Mouse (Mus musculus) E14TG2a.4 (cell line): Measurements from ENCODE around the gene Fbxo28.
A peak's percentile ranks its signal among the peaks of the same experiment; 100 is the strongest.

Source experiments
- H3K27me3 ChIP-seq: 2 replicates; pipeline ENCODE4 v1.6.1; 2014; ENCODE audit warnings: low read length, control low read depth; ENCODE audit not compliant: insufficient read depth
- H3K36me3 ChIP-seq: 2 replicates; pipeline ENCODE4 v1.6.1; 2014; ENCODE audit warnings: low read length, control low read depth; ENCODE audit not compliant: insufficient read depth
- H3K4me1 ChIP-seq: replicated peaks from 2 replicates; pipeline ENCODE4 v1.6.1; 2014; ENCODE audit warnings: low read depth, low read length, control low read depth
- H3K4me3 ChIP-seq: replicated peaks from 2 replicates; pipeline ENCODE4 v1.5.1; 2014; ENCODE audit warnings: mild to moderate bottlenecking, low read length
- H3K9me3 ChIP-seq: 2 replicates; pipeline ENCODE4 v1.6.1; 2014; ENCODE audit warnings: low read length, control low read depth
- CTCF ChIP-seq: conservative IDR thresholded peaks from 2 replicates; pipeline ENCODE4 v1.5.1; 2014; ENCODE audit warnings: low read length
- NANOG ChIP-seq: IDR thresholded peaks from 2 replicates; pipeline ENCODE4 v1.6.1; 2014; ENCODE audit warnings: borderline replicate concordance, low read length, mixed read lengths
- POU5F1 ChIP-seq: IDR thresholded peaks from 2 replicates; pipeline ENCODE4 v1.6.1; 2014; ENCODE audit warnings: low read length, borderline replicate concordance

Gene Fbxo28

GRCm38 (mm10) chr1:182377519-182377918 lies 36.1 kb upstream of the Fbxo28 start:
- peaks cover 11% of the 10 kb centered on the region; the same call in 1 of the 2 replicates for H3K27me3 ChIP-seq
- no peak for TF ChIP-seq CTCF
- TF ChIP-seq NANOG, result no peak
- no peak for TF ChIP-seq POU5F1
- no peaks in the 10 kb centered on the region for H3K9me3 ChIP-seq
- no peaks in the 10 kb centered on the region for H3K36me3 ChIP-seq
- H3K4me3 ChIP-seq, result no peak overlapping the region
- no peaks in the 10 kb centered on the region for H3K4me1 ChIP-seq

- Histone ChIP-seq H3K27me3 (peaks cover 11% of the 10 kb centered on the region; the same call in 1 of the 2 replicates), H3K9me3 (no peaks in the 10 kb centered on the region), H3K36me3 (no peaks in the 10 kb centered on the region), H3K4me3 (no peak overlapping the region), H3K4me1 (no peaks in the 10 kb centered on the region)
- TF ChIP-seq NANOG, result no peak
- no peak for TF ChIP-seq POU5F1
- no peak for TF ChIP-seq CTCF
These were observed 35.4 kb upstream of the Fbxo28 start for GRCm38 (mm10) chr1:182376826-182377225.

DNA sequence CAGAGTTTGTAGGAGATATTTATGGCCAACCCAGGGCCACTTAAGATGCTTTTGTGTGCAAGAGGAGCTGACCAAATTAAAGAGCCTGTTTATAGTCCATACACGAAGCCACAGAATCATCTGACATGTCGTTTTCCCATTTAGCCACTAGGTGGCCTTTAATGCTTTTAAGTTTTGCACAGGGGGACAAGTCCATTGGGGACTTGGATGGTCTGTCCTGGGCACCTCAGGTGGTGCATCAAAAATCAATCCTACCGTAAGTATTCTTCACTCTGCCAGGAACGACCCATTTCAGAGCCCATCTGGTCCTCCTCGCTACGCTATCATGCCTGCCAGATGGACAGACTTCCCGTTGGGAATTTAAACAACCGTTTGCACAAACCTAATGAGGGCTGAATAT lies 34.8 kb upstream of the Fbxo28 start:
- Histone ChIP-seq H3K4me3 (no peak overlapping the region), H3K9me3 (no peaks in the 10 kb centered on the region), H3K27me3 (peaks cover 11% of the 10 kb centered on the region; the same call in 1 of the 2 replicates), H3K4me1 (no peaks in the 10 kb centered on the region), H3K36me3 (no peaks in the 10 kb centered on the region)
- TF ChIP-seq POU5F1 (no peak), CTCF (peak; percentile 67)

- no peak for TF ChIP-seq NANOG
- Histone ChIP-seq H3K4me3 (no peak overlapping the region), H3K27me3 (peaks cover 32% of the 10 kb centered on the region), H3K4me1 (no peaks in the 10 kb centered on the region), H3K9me3 (no peaks in the 10 kb centered on the region), H3K36me3 (no peaks in the 10 kb centered on the region)
These were observed 30.5 kb upstream of the Fbxo28 start for GRCm38 (mm10) chr1:182371891-182372290.

GRCm38 (mm10) chr1:182369435-182369834 lies 28.0 kb upstream of the Fbxo28 start:
- Histone ChIP-seq H3K9me3 (no peaks in the 10 kb centered on the region), H3K4me1 (peaks cover 5% of the 10 kb centered on the region; the same call in 1 of the 2 replicates), H3K27me3 (peaks cover 35% of the 10 kb centered on the region), H3K36me3 (no peaks in the 10 kb centered on the region), H3K4me3 (no peak overlapping the region)
- TF ChIP-seq CTCF (no peak), POU5F1 (no peak), NANOG (no peak)

GRCm38 (mm10) chr1:182368782-182369181 lies 27.4 kb upstream of the Fbxo28 start:
- H3K36me3 ChIP-seq, result no peaks in the 10 kb centered on the region
- H3K27me3 ChIP-seq, result peaks cover 33% of the 10 kb centered on the region
- H3K9me3 ChIP-seq, result no peaks in the 10 kb centered on the region
- no peak overlapping the region for H3K4me3 ChIP-seq
- peaks cover 5% of the 10 kb centered on the region; the same call in 1 of the 2 replicates for H3K4me1 ChIP-seq
- TF ChIP-seq CTCF, result no peak

- no peak for TF ChIP-seq NANOG
- TF ChIP-seq CTCF, result no peak
- TF ChIP-seq POU5F1, result no peak
- Histone ChIP-seq H3K27me3 (peaks cover 30% of the 10 kb centered on the region), H3K4me1 (peaks cover 10% of the 10 kb centered on the region), H3K9me3 (no peaks in the 10 kb centered on the region), H3K36me3 (no peaks in the 10 kb centered on the region), H3K4me3 (no peak overlapping the region)
These were observed 26.9 kb upstream of the Fbxo28 start for GRCm38 (mm10) chr1:182368309-182368708.

DNA sequence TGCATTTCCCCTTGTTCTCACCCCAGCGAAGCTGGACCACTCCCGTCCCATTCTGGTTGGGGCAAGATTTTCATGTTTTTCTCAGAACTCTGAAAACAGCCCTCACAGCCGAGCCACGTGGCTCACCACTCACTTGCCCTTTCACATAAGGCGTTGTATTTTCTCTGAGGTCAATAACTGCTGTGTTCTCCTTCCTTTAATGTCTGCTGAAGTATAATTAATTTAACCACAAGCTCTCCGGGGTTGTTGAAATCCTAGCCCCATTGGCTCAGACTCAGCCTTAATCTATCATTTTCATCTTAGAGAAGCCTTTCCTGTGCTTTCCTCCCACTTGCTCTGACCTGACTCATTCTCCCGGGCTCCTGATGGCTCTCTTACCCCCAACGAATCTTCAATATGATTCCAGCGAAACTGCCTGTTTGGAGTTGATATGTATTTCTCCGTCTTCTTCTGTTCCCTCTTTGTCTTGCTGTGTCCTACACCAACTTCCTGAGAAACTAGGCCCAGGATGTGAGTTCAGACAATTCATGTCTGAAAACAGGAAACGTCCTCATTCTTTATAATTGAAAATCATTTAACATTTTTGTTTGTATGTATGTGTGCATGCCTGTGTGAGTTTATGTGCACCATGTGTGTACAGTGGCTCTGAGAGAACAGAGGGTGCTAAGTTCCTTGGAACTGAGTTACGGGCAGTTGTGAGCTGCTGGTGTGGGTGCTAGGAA lies 22.4 kb upstream of the Fbxo28 start:
- Histone ChIP-seq H3K4me3 (no peak overlapping the region), H3K27me3 (peaks cover 26% of the 10 kb centered on the region), H3K36me3 (no peaks in the 10 kb centered on the region), H3K4me1 (peaks cover 16% of the 10 kb centered on the region), H3K9me3 (no peaks in the 10 kb centered on the region)
- no peak for TF ChIP-seq POU5F1
- TF ChIP-seq CTCF, result no peak
- TF ChIP-seq NANOG, result no peak

GRCm38 (mm10) chr1:182362703-182363102 lies 21.3 kb upstream of the Fbxo28 start:
- Histone ChIP-seq H3K36me3 (no peaks in the 10 kb centered on the region), H3K4me1 (peaks cover 16% of the 10 kb centered on the region), H3K4me3 (no peak overlapping the region), H3K27me3 (peaks cover 16% of the 10 kb centered on the region), H3K9me3 (no peaks in the 10 kb centered on the region)
- TF ChIP-seq POU5F1 (no peak), NANOG (no peak), CTCF (no peak)
